Mouse (Mus musculus): ENCODE measurements around the gene Ano7. TPM values are rescaled to one million over a fixed set of nuclear protein-coding genes. Genes with fewer than 3 reads are reported as not detected.

The Ano7 gene
- polyA plus RNA-seq (2012; rRNA removed), result 0.25 and 0.67 TPM in 2 replicates

DNA sequence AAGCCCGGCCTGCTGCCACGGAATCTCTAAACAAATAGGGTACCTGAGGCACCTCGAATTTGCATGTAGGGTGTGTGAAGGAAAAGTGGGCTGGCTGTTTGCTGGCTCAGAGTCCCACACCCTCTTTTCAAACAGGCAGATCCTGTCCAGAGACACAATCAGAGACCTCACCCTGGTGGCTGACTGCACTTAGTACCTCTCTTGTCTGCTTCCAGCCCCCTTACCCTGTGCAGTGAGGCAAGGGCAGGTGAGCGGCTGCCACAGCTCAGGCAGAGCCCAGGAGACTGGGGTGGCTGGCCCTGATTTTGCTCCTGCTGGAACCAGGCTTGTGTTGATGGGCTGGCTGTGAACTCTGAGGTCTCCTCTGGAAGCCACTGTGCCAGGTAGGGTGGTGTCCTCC, at the start of gene Ano7:
TSS of gene Ano7 (plus strand) at position 266 of the 400 bp plus-strand sequence.

DNA sequence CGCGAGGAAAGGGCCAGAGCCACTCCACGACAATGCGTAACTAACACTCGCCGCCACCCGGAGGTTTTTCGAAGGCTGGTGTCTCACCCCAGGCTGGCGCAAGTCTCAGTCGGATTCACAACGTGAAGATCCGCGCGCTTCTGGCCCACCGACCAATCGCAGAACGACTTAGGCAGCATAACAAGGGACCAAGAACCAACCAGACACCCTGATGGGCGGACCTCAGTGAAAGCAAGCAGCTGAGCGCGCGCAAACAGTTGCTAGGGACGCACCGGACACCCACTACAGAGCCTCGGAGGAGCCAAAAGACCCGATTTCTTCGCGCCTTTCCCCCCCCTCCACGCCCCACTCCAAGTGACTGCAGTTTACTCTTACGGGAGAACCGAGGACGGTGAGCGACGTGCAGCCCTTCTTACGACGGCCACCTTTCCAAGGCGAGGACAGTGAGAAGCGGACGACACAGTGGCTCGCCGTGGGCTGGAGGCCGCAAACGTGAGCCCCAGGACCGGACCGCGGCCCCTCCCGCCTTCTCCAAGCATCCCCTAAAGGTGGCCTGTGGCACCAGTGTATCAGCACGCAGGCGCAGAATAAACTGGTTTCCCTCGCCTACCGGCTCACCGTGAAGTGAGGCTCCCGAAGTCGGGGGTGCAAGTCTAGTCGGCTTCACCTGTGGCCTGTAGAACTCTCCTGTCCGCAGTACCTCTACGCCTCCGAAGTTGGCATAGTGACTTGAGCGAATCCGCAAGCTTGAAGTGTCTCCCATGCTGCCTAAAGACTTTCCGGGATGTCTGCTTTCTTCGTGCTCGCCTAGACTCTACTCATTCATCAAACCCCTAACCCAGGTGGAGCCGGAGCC, 30.9 kb upstream of the Ano7 start, which contains the start of the genes Ppp1r7 and Pask:
TSS of gene Ppp1r7 (plus strand) at position 207 of the 856 bp plus-strand sequence.
TSS of gene Pask (minus strand) at position 835 of the 856 bp plus-strand sequence.

Other genes starting within 250 kb of the Ano7 start
- gene Agxt, start 238.7 kb upstream of the Ano7 start, polyA plus RNA-seq (2012; rRNA removed), result 0.04 and 0.18 TPM in 2 replicates
- gene 2310007B03Rik, start 213.0 kb upstream of the Ano7 start, polyA plus RNA-seq (2012; rRNA removed), result 0.15 and 0.20 TPM in 2 replicates
- gene Crocc2, start 205.2 kb upstream of the Ano7 start, polyA plus RNA-seq (2012; rRNA removed), result 0.25 and 0.39 TPM in 2 replicates
- 8.3 and 24.6 TPM in 2 replicates for gene Sned1, start 138.1 kb upstream of the Ano7 start, polyA plus RNA-seq (2012; rRNA removed)
- gene Mterf4, start 68.0 kb upstream of the Ano7 start, polyA plus RNA-seq (2012; rRNA removed), result 26.4 and 29.7 TPM in 2 replicates
- gene Ppp1r7, start 31.1 kb upstream of the Ano7 start, polyA plus RNA-seq (2012; rRNA removed), result 20.0 and 23.1 TPM in 2 replicates
- 24.1 and 28.2 TPM in 2 replicates for gene Pask, start 30.4 kb upstream of the Ano7 start, polyA plus RNA-seq (2012; rRNA removed)
- gene Hdlbp, start 104.9 kb downstream of the Ano7 start, polyA plus RNA-seq (2012; rRNA removed), result 89.3 and 119 TPM in 2 replicates
- 2.3 and 4.4 TPM in 2 replicates for gene Farp2, start 138.1 kb downstream of the Ano7 start, polyA plus RNA-seq (2012; rRNA removed)

All from central nervous system, embryonic 11.5 days (tissue).